Mouse (Mus musculus): ENCODE measurements around the gene P2rx5.
A peak's percentile ranks its signal among the peaks of the same experiment; 100 is the strongest.

Gene P2rx5

GRCm38 (mm10) chr11:73176186-73176585 is 16.0 kb downstream of the P2rx5 start:
- DNase-seq (ENCODE audit: low spot score) = no peak

DNA sequence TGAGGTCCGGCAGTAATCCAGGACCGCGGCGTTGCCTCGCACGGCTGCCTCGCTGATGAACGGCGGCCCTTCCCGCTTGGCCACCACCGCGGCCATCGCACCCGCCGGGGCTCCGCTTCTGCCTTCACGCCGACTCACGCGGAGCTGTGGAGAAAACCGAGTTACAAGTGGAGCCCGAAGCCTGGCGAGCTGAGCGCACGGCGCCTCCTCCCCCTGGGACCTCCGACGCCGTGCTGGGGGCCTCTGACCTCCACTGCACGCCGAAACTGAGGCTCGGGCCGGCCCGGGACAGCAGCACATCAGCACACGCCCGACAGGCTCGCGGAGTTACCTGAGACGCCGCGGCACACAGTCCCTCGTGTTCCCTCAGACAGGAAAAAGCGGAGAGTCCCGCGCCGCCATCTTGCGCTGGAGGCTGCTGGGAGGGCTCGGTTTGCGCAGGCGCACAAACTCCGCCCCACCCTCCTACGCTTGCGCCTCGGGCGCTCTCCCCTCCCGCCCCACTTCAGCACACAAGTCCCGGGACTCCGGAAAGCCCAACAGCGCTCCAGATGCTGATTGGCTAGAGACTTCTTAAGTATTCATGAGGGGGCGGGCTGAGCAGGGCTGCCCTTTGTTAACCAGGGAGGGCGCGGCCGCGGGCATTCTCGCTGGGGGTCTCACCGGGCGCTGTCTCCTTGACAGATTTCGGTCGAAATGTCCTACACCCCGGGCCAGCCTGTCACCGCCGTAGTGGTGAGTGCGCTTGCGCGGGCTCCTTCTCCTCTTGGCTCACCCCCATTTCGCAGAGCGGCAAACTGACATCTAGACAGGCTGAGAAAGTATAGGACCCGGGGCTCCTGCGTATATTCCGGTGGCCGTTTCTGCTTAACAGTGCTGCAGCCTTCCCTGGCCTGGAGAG is 16.6 kb downstream of the P2rx5 start, which contains the start of the genes Emc6 and Tax1bp3:
Gene Emc6, minus strand, starts transcription at position 430 of the 901 bp plus-strand sequence.
Gene Tax1bp3, plus strand, starts transcription at position 476 of the 901 bp plus-strand sequence.
- DNase-seq (ENCODE audit: low spot score) = peak; percentile 94

DNA sequence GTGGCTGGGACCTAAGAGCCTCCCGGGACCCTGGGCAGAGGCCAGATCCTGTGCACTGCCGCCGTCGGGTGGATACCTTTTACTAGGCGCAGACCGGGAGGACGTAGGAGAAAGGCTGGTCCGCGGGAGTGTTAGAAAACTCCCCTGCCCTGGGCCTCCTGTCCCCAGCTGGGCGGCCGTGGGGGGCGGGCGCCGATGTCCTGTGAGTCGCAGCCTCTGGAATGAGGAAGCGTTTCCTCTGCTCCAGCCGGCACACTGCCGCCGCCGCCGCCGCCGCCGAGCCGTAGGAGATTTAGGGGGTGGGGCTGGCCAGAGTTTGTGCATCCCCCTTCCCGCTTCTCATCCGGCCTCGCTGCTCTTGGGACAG is 17.3 kb downstream of the P2rx5 start:
- DNase-seq (ENCODE audit: low spot score) = no peak

DNA sequence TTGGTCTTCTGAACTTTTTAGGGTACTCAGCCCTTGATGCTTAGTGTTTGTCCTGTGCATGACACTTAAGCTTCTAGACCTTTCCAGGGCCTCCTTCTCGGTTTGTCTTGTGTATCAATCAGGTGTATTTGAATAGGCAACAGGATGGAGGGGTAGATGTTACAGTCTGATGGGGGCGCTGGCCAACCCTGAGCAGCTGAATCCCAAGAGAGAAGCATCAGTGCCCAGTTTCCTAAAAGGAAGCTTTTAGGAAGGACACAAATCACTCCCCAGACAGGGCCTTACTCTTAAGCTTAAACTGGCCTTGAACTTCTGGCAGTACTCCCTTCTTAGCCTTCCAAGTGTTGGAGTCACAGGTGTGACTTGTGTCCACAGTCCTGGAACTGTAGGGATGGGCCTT is 17.7 kb downstream of the P2rx5 start:
- DNase-seq (ENCODE audit: low spot score) = no peak

- no peak for DNase-seq (ENCODE audit: low spot score)
These were observed 25.8 kb downstream of the P2rx5 start for GRCm38 (mm10) chr11:73185872-73186615.

DNA sequence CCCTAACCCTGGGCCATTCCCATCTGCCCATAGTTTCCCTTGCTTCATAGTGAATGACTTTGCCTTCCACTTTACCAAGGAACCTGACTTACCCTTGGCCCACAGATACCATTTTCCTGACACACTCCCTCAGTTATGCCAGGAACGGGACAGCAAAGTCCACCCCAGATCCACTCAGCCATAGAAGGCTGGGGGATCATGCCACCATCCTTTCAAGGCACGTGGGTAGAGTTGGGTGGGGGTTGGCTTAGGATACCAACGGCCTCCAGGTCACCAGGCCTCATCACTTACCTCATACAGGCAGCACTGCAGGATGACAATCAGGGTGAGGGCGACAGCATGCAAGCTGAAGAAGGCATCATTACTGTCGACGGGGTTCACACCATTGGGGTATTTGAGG is 27.0 kb downstream of the P2rx5 start:
- DNase-seq (ENCODE audit: low spot score) = no peak

DNA sequence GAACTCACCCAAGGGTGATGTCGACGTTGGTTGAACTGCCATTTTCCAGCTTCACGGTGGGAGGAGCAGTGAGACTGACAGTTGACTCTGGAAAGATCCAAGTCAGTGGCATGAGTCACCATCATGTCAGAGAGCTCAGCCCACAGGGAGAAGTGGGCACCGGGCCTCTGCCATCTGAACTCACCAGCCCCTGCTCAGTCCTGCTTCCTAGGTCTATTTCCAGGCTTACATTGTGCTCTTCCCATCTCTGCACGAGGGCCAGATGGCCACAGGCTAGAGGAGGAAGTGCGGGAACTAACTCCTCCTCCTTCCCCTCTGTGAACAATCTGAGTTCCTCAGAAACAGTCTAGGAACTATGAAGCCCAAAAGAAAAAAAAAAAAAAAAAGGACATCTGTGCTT is 32.8 kb downstream of the P2rx5 start:
- no peak for DNase-seq (ENCODE audit: low spot score)

GRCm38 (mm10) chr11:73194444-73194843 is 34.2 kb downstream of the P2rx5 start:
- DNase-seq (ENCODE audit: low spot score) = no peak

- no peak for DNase-seq (ENCODE audit: low spot score)
These were observed 38.0 kb downstream of the P2rx5 start for GRCm38 (mm10) chr11:73198190-73198589.

DNA sequence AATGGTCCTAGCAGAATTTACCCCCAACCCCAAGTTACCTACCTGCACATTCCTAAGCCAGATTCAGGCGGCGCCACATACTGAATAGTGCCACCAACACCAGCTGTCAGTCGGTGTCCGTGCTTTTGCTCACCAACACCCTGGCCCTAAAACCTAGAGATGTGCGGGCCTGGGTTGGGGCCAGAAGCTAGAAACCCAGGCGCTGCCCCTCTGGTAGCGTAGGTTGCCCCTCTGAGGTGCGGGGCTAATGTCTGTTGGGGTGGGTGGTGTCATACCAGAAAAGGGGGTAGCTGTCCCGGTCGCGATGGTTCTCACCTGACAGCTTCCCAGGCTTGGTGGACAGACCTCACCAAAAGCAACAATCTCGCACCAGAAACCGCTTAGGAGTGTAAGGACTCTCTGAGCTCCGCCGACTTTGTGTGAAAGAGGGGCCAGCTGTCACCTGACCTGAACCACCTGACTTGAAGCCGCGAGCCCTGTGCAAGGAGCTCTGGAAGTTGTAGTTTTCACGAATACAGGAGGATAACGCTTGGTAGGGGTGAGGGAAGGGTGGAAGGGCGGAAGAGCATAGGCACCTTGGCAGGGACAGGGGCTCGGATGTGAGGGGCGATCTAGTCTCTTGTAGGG is 38.5 kb downstream of the P2rx5 start, which contains the start of gene Ctns:
Gene Ctns, minus strand, starts transcription at position 440 of the 627 bp plus-strand sequence.
- DNase-seq (ENCODE audit: low spot score) = no peak

DNA sequence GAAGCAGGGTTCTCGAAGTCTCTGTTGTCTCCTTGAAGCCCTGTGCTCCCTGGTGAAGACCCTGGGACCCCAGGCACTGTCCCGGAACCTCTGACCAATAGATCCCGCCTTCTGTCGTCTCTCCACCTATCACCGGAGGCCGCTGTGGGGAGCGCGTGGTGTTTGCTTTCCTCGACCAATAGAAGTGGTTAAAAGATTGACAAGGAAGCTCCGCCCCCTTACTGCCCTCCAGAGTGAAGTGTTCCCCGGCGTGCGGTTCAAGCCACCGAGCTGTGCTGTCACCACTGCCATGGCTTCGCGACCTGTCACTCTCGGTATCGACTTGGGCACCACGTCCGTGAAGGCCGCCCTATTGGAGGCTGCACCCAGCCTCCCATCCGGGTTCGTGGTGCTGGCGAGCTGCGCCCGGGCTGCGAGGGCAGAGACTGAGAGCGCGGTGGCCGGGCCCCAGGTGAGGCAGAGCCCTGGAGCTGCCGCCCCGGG is 39.0 kb downstream of the P2rx5 start, which contains the start of gene Shpk:
Gene Shpk, plus strand, starts transcription at position 231 of the 483 bp plus-strand sequence.
- DNase-seq (ENCODE audit: low spot score) = peak; percentile 89

DNA sequence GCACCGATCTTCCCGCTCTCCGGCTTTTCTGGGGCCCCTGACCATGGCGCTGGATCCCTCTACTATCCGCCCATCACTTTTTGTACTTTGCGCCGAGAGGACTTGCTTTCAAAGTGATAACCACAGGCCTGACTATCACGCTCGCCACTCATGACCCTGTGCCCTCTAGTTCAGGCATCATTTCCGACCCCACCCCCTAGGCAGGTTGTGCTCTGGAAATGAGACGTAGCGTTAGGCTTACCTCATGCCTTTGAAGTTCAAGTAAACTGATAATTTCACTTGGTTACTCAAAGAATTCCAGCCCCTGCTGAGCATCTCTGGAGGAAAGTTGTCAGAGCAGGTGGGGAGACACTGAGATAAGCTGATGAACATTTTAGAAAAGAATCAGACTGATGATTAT is 39.7 kb downstream of the P2rx5 start:
- DNase-seq (ENCODE audit: low spot score) = peak; percentile 33

GRCm38 (mm10) chr11:73201021-73201420 is 40.8 kb downstream of the P2rx5 start:
- no peak for DNase-seq (ENCODE audit: low spot score)

DNA sequence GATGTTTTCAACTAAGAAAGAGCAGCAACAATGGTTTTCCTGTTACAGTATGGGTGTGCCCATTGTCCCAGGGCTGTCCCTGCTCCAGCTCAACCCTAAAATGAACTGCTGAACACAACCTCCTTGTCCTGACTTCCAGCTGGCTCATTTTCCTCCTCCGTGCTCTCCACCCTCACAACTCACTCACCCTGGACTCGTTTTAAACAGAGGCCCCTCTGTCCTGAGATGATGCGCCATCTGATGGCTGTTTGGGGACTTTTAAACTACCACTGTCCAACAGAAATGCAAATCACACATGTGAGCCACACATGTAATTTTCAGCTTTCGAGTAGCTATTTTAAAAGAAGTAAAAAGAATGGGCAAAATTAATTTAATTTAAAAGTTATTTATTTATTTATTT is 41.4 kb downstream of the P2rx5 start:
- DNase-seq (ENCODE audit: low spot score) = no peak

DNA sequence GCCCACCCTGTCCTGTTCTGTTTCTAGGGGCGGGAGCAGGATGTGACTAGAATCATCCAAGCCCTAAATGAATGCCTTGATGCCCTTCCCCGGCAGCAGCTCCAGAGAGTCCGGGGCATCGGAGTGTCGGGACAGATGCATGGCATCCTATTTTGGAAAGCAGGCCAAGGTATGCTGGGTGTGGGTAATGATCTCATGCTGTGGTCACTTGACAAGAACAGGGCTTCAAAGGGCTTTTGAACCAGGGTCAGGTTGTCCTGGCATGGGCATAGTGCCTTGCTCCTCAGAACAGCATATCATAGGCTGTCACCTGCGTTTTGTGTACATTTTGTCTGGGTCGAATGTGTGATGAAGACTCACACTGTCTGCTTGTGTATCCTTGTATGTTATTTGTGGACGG is 43.7 kb downstream of the P2rx5 start:
- no peak for DNase-seq (ENCODE audit: low spot score)

DNA sequence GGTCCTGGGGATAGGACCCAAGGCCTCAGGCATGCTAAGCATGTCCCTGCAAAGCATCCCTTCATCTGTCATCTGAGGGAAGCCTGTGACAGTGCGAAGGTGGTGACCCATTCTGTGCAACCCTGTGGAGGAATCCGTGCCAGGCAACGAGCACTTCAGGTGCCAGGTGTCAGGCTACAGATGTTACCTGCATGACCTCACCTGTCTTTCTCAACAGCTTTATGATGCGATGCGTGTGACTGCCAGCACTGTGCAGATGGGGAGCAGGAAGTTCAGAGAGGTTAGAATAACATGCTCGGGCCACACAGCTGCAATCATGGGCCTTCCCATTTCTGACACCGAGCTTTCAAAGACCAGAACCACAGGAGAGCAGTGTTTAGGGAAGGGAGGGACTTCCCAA is 45.0 kb downstream of the P2rx5 start:
- no peak for DNase-seq (ENCODE audit: low spot score)

DNA sequence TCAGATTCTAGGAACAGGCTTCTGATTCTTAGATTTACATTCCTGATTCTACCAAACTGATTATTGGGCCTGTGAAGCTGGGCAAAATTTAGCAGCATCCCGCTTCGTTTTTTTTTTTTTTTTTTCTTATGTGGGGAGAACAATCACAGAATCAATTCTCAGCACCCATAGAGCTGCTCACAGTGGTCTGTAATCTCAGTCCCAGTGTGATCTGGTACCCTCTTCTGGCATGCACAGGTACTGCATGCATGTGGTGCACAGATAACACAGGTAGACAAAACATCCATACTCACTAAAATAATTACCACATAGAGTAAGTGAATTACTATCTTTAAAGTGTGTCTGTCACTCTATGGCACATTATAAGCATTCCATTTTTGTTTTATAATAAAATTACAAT is 47.4 kb downstream of the P2rx5 start:
- no peak for DNase-seq (ENCODE audit: low spot score)

GRCm38 (mm10) chr11:73213956-73214355 is 53.7 kb downstream of the P2rx5 start:
- DNase-seq (ENCODE audit: low spot score) = no peak

GRCm38 (mm10) chr11:73219671-73220070 is 59.5 kb downstream of the P2rx5 start:
- no peak for DNase-seq (ENCODE audit: low spot score)

DNA sequence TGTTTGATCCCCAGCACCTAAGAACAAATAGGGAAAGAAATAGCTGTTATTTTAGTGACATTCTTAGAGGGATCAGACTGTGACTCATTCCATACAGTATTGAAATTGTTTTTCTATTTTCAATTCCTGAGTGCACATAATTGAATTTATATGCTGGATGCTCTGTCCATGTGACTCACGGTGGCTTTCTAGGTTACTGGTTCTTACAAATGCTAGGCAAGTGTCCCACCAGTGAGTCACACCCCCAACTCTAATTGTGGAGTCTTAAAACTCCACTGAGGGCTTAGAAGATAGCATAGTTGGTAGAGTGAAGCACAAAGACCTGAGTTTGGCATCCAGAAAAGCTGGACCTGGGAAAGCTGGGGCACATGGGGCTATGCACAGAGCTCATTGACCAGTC is 60.4 kb downstream of the P2rx5 start:
- DNase-seq (ENCODE audit: low spot score) = no peak
